Mouse (Mus musculus) megakaryocyte, embryonic 14.5 days (primary cell): Measurements from ENCODE around the gene Lrrc23.

ENCODE experiments used
- FLI1 ChIP-seq: IDR thresholded peaks from 2 replicates; pipeline ENCODE4 v1.6.1; 2012; ENCODE audit warnings: low read length, inconsistent platforms, mixed read lengths
- GATA1 ChIP-seq: IDR thresholded peaks from 3 replicates; pipeline ENCODE4 v1.6.1; 2012; ENCODE audit warnings: mixed read lengths, low read length, inconsistent platforms, borderline replicate concordance

DNA sequence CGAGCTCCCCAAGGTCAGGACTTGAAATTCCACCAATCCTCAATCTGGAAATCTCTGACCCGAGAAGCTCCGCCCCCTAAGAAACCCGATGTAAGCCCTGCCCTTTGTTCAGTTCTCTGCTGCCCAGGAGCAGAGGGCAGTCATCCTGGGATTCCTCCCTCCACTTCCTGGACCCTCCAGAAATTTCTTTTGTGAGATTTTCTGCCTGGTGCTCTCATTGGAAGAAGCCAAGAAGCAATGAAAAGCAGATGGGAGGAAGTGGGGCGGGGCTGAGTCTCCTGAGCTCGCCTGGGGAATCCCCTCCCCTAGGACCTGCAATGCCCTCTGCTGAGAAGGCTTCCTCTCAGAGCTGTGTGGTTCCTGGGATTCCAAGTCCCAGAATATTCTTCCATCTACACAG is 2.9 kb upstream of the Lrrc23 start:
- no peak for TF ChIP-seq GATA1
- TF ChIP-seq FLI1, result no peak
